Mouse (Mus musculus): ENCODE results near the gene Rpl10a. TPM values are rescaled to one million over a fixed set of nuclear protein-coding genes. Genes with fewer than 3 reads are reported as not detected.
A peak's percentile ranks its signal among the peaks of the same experiment; 100 is the strongest.

The Rpl10a gene
- total and polyA plus RNA-seq, 2 experiments from 2014 or later = 366 to 1,161 TPM

- H3K4me2 ChIP-seq (ENCODE audit: low read depth) = no peak overlapping the region
- ATAC-seq = no peak
- no peaks in the 10 kb centered on the region for H3K4me1 ChIP-seq (ENCODE audit: insufficient read depth)
- TF ChIP-seq CTCF (IDR thresholded peaks at IDR 0.05; ENCODE audit: low read depth) = peak; percentile 92
- H3K9me3 ChIP-seq (ENCODE audit: low read length) = no peaks in the 10 kb centered on the region
- peak; percentile 90 for DNase-seq
- WGBS = 21% methylated on average over 18 of the region's 18 CpGs
- no peak overlapping the region for H3K27ac ChIP-seq (ENCODE audit: low read depth, low read length)
- H3K27me3 ChIP-seq (ENCODE audit: insufficient read depth, low read length) = no peaks in the 10 kb centered on the region
- no peaks in the 10 kb centered on the region for H3K36me3 ChIP-seq (ENCODE audit: insufficient read depth)
- no peak overlapping the region for H3K9ac ChIP-seq
- no peak overlapping the region for H3K4me3 ChIP-seq (ENCODE audit: low read depth, low read length)
These were observed 19.7 kb upstream of the Rpl10a start for GRCm38 (mm10) chr17:28308297-28309195.

GRCm38 (mm10) chr17:28310831-28311230 is 17.4 kb upstream of the Rpl10a start:
- H3K9me3 ChIP-seq (ENCODE audit: low read length) = no peaks in the 10 kb centered on the region
- no peaks in the 10 kb centered on the region for H3K27me3 ChIP-seq (ENCODE audit: insufficient read depth, low read length)
- H3K4me2 ChIP-seq (ENCODE audit: low read depth) = no peak overlapping the region
- peaks cover 4% of the 10 kb centered on the region; the same call in 1 of the 2 replicates for H3K36me3 ChIP-seq (ENCODE audit: insufficient read depth)
- 74% methylated on average over 3 of the region's 3 CpGs for WGBS
- no peak overlapping the region for H3K27ac ChIP-seq (ENCODE audit: low read depth, low read length)
- H3K4me1 ChIP-seq (ENCODE audit: insufficient read depth) = peaks cover 4% of the 10 kb centered on the region; the same call in 1 of the 2 replicates
- H3K4me3 ChIP-seq (ENCODE audit: low read depth, low read length) = no peak overlapping the region
- ATAC-seq (no peak), DNase-seq (no peak)
- TF ChIP-seq CTCF (IDR thresholded peaks at IDR 0.05; ENCODE audit: low read depth) = no peak
- no peak overlapping the region for H3K9ac ChIP-seq

- no peak overlapping the region for H3K27ac ChIP-seq (ENCODE audit: low read depth, low read length)
- WGBS = 74% methylated on average over 5 of the region's 5 CpGs
- peaks cover 4% of the 10 kb centered on the region; the same call in 1 of the 2 replicates for H3K4me1 ChIP-seq (ENCODE audit: insufficient read depth)
- H3K27me3 ChIP-seq (ENCODE audit: insufficient read depth, low read length) = no peaks in the 10 kb centered on the region
- peaks cover 10% of the 10 kb centered on the region for H3K36me3 ChIP-seq (ENCODE audit: insufficient read depth)
- no peaks in the 10 kb centered on the region for H3K9me3 ChIP-seq (ENCODE audit: low read length)
- no peak overlapping the region for H3K4me3 ChIP-seq (ENCODE audit: low read depth, low read length)
- H3K4me2 ChIP-seq (ENCODE audit: low read depth) = no peak overlapping the region
- H3K9ac ChIP-seq = no peak overlapping the region
- ATAC-seq (no peak), DNase-seq (no peak)
- TF ChIP-seq CTCF (IDR thresholded peaks at IDR 0.05; ENCODE audit: low read depth) = no peak
These were observed 16.7 kb upstream of the Rpl10a start for GRCm38 (mm10) chr17:28311366-28312132.

GRCm38 (mm10) chr17:28312232-28313211 is 15.7 kb upstream of the Rpl10a start:
- H3K27me3 ChIP-seq (ENCODE audit: insufficient read depth, low read length) = no peaks in the 10 kb centered on the region
- DNase-seq (no peak), ATAC-seq (peak; percentile 10; the same call in 1 of the 2 replicates)
- no peaks in the 10 kb centered on the region for H3K9me3 ChIP-seq (ENCODE audit: low read length)
- H3K4me3 ChIP-seq (ENCODE audit: low read depth, low read length) = peak overlapping the region; percentile 79
- H3K36me3 ChIP-seq (ENCODE audit: insufficient read depth) = peaks cover 10% of the 10 kb centered on the region
- no peak overlapping the region for H3K27ac ChIP-seq (ENCODE audit: low read depth, low read length)
- H3K4me1 ChIP-seq (ENCODE audit: insufficient read depth) = peaks cover 4% of the 10 kb centered on the region; the same call in 1 of the 2 replicates
- 25% methylated on average over 17 of the region's 17 CpGs for WGBS
- peak overlapping the region; percentile 79 for H3K4me2 ChIP-seq (ENCODE audit: low read depth)
- peak; percentile 35 for TF ChIP-seq CTCF (IDR thresholded peaks at IDR 0.05; ENCODE audit: low read depth)
- H3K9ac ChIP-seq = peak overlapping the region; percentile 74; the same call in 1 of the 2 replicates

GRCm38 (mm10) chr17:28313212-28313879 is 14.9 kb upstream of the Rpl10a start, which contains the start of gene Fance:
Gene Fance (plus strand): TSS chr17:28313519.
- no peaks in the 10 kb centered on the region for H3K27me3 ChIP-seq (ENCODE audit: insufficient read depth, low read length)
- 1% methylated on average over 60 of the region's 69 CpGs for WGBS
- peak within 1 kb of the TSS; percentile 79 for H3K4me3 ChIP-seq (ENCODE audit: low read depth, low read length)
- H3K4me2 ChIP-seq (ENCODE audit: low read depth) = peak within 1 kb of the TSS; percentile 79
- ATAC-seq (peak; percentile 98), DNase-seq (peak; percentile 98)
- H3K36me3 ChIP-seq (ENCODE audit: insufficient read depth) = peaks cover 15% of the 10 kb centered on the region
- peak within 1 kb of the TSS; percentile 74 for H3K9ac ChIP-seq
- peak within 1 kb of the TSS; percentile 92 for H3K27ac ChIP-seq (ENCODE audit: low read depth, low read length)
- no peak for TF ChIP-seq CTCF (IDR thresholded peaks at IDR 0.05; ENCODE audit: low read depth)
- no peaks in the 10 kb centered on the region for H3K9me3 ChIP-seq (ENCODE audit: low read length)
- peaks cover 4% of the 10 kb centered on the region; the same call in 1 of the 2 replicates for H3K4me1 ChIP-seq (ENCODE audit: insufficient read depth)
